Mouse (Mus musculus) left cerebral cortex, adult 18-20 months (tissue): ENCODE measurements around the gene Fbxl16. TPM values are rescaled to one million over a fixed set of nuclear protein-coding genes. Genes with fewer than 3 reads are reported as not detected.

Source experiments
- DNase-seq, 2 experiments: peaks; one replicate each; pipeline ENCODE4 v3.0.0; 2021 to 2022; ENCODE audit warnings: low spot score in 2 of 2, mixed read lengths in 1 of 2
- total RNA-seq, 2 experiments: library from RNA; stranded (reverse); gene quantifications; 2 replicates each; pipeline ENCODE4 v1.2.3; 2021

The Fbxl16 gene
- total RNA-seq, 2 experiments from 2014 or later, result 588 to 680 TPM

- DNase-seq, result no peak
Observed at GRCm38 (mm10) chr17:25839455-25840235, 30.8 kb downstream of the Fbxl16 start.

GRCm38 (mm10) chr17:25840519-25840918 lies 31.6 kb downstream of the Fbxl16 start:
- DNase-seq, result no peak

- no peak for DNase-seq
Observed at GRCm38 (mm10) chr17:25841117-25841880, 32.4 kb downstream of the Fbxl16 start, which contains the start of gene Gm20683. TSS of gene Gm20683 (minus strand) at chr17:25841763.

GRCm38 (mm10) chr17:25842509-25842908 lies 33.6 kb downstream of the Fbxl16 start:
- DNase-seq, result no peak

DNA sequence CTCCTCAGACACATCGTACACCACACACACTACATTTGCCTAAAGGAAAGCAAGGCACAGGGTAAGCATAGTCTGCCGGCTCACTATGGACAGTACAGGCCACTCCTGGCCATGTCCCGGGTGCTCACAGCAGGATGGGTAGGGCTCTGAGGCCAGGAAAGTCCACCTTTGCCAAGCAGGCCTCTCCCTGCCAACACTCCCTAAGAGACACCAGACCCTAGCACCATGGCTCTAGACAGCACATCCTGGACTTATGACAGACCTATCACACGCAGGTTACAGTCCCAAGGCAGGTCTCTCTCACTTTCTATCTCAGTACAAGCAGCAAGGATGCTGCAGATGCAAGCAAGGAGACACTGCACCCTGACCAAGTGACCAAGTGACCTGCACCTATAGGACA lies 34.2 kb downstream of the Fbxl16 start:
- DNase-seq, result no peak

DNA sequence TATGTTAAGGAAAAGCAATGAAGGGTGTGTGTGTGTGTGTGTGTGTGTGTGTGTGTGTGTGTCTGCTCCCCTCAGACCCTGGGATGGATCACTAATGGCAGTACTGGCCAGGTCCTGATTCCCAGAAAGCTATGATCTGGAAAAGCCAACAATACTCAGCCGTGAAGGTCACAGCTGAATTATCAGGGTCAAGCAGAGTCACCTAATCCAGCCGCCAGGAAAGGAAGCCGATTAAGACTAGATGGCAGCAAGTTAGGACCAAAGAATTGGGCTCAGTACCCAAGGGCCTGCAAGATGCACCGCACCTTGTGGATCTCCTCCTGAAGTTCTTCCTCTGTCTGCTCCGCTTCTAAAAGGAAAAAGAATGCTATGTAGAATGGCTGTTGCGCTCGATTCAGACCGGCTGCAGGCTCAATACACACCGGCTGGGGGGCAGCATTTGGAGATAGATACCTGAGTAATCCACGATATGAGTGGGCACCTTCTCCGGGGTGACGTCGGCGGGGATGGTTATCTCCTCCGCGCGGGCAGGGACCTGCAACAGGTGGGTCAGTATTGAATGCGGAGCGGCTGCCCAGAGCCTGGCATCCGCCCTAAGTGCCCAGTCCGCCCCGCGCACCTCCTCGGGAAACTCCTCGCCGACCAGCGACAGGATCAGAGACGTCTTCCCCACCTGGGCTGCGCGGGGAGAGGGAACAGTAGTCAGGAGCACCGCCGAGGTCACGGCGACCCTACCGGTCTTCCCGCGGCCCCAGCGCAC lies 34.9 kb downstream of the Fbxl16 start:
- DNase-seq, result peak; percentile 25 to 44

DNA sequence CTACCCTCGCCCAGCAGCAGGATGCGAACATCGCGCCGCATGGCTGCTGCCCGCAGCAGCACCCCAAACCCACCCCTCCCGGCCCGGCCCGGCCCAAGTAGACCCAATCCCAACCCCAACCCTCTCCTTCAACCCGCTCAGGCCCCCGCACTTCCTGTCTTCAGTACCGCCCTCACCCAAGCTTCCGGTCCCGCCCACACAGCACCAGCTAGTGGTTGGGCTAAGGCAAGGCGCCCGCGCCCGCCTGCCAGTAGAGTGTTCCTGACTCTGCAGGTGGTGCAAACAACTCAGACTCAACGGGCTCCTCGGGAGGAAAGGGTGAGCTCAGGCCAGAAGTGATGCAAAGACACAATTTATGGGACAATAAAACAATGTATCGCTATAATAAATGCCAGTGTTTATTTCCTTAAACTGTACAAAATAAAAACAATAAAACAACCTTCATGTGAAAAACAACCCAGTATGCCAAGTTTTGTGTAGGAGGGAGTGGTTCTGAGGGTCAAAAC lies 35.6 kb downstream of the Fbxl16 start, which contains the start of gene Rhot2:
Rhot2 (minus strand) TSS at position 456 of the 506 bp plus-strand sequence.
- DNase-seq, result peak; percentile 96

GRCm38 (mm10) chr17:25860229-25860628 lies 51.3 kb downstream of the Fbxl16 start:
- DNase-seq, result no peak

DNA sequence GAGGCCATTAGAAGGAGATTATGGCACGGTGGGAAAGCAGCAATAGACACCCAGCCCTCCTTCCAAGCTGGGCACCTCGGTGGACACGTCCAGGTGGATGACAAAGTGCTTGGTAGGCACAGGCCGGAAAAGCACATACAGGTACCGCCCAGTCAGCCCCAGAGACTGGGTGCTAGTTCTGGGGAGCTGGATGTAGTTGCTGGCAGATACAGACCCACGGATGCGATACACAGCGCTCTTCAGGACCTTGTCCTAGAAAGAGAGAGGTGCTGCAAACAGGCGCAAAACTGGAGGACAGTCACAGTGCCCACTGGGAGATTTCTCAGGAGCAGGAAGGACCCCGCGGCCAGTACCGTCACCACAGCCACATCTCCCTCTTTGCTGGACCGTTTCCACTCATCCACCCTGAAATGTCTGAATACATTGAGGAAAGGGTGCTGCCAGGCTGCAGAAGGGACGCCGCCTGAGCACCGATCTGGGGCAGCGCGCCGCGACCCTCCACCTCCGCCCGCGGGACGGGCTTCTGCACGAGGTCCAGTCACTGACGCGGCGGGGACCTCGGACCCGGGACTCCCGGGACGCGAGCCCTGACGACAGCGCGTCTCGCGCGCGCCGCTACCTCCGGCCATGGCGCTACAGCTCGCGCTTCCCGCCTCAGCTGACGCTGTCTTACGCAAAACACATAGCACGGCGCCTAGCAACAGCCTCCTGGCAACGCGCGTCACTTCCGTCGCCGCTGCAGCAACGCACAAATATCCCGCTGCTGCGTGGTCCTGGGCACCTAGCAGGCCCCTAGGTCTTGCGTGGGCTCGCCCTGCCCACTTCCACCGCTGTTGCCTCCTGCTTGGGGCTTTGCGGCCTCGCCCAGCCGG lies 52.2 kb downstream of the Fbxl16 start, which contains the start of gene Wdr90:
Wdr90 (minus strand) TSS at position 670 of the 872 bp plus-strand sequence.
- DNase-seq, result peak; percentile 94 to 95

DNA sequence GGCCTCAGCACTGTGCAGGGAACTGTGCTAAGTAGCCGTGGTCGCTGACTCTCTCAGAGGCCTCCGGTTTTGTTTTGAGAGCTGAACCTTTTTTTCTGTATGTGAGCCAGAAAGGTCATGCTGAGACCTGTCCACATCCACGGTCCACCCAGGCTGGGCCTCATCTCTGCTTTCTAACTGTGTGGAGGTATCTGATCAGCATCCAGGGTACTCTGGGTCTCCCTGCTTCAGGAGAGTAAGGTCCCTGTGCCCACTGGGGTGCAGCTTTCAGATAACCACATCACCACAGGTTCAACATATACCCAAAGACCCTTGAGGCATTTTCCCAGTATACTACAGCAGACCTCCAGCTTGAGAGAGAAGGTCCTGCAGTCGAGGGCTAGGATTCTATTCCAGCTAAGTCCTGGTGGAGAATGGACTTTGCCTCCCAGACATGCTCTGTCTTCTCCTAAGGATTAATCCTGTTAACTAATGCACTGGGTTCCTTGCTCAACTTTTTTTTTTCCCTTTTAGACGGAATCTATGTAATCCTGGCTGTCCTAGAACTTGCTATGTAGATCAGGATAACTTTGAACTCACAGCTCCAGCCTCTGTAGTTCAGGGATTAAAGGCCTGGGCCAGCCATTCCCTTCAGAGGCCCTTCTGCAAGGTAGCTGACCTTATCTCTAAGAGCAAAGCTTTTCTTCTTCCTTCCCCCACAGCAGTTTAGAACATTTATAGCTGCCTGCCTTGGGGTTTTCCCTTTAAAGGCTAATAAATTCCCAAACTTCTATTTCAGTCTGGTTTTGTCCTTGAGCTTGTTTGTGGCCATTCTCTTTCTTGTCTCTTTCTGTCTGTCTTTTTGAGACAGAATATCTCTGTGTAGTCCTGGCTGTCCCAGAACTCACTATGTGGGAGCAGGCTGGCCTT lies 53.1 kb downstream of the Fbxl16 start:
- no peak for DNase-seq

DNA sequence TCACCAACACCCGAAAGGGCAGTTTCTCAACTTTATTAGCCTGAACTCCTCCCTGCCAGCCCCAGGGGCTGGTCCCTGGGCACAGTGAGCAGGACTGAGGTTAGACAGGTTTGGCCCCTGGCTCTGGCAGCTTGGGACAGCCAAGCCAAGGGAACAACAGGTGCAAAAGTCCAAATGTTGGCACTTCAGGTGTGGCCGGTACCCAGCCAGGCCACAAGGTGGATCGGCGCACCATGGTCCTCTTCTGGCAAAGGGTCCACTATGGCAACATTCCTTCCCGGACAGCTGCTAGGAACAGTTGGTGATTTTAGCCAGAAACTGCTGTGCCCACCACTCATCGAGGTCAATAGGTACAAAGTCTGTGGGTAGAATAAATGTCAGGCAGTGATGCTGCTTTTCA lies 54.8 kb downstream of the Fbxl16 start:
- no peak for DNase-seq

GRCm38 (mm10) chr17:25864311-25864710 lies 55.4 kb downstream of the Fbxl16 start:
- no peak for DNase-seq

DNA sequence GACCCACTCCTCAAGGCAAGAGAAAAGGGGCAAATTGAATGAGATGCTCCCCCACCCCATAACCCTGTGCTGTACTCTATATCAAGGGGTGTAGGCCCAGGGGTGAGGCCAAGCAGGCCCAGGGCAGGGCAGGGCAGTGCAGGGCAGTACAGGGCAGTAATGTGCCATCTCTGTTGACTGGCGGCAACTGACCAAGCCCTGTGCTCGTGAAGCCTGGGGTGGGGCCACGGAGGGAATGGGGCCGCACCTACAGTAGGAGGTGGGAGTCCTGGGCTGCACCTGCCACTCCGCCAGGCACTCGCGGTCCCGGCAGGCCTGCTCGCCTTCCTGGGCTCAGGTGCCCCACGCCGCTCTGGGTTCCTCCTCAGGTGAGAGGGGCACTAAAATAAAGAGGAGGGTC lies 56.4 kb downstream of the Fbxl16 start:
- DNase-seq, result no peak

DNA sequence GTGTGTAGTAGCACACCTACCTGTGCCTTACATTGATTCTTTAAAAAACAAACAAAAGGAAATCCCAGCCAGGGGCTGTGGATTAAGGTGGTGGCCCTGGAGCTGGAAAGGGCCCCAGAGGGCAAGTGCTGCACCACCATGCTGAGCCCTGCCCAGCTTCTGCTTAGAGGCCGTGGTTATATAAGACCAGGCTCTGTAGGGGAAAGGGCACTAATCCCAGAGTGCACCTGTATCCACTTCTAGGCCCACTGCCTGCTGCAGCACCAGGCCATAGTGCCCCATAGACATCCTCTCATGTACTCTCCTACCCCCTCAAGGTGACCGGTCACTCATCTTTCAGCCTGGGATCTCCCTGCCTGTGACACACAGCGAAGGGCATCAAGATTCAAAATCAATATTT lies 57.3 kb downstream of the Fbxl16 start:
- no peak for DNase-seq

DNA sequence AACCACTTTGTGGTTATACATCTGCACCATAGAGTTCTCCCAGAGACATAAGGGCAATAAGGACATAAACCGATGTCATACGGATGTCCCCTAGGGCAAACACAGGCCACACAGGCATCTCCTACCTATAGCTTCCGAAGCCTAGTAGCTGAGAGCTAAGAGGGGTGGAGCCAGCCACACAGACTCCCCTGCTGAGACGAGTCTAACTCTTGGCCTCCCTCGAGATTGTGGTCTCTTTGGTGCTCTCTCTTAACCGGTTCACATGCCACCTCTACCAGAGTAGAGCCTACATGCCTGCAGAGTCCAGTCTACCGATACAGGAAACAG lies 58.6 kb downstream of the Fbxl16 start:
- no peak for DNase-seq

DNA sequence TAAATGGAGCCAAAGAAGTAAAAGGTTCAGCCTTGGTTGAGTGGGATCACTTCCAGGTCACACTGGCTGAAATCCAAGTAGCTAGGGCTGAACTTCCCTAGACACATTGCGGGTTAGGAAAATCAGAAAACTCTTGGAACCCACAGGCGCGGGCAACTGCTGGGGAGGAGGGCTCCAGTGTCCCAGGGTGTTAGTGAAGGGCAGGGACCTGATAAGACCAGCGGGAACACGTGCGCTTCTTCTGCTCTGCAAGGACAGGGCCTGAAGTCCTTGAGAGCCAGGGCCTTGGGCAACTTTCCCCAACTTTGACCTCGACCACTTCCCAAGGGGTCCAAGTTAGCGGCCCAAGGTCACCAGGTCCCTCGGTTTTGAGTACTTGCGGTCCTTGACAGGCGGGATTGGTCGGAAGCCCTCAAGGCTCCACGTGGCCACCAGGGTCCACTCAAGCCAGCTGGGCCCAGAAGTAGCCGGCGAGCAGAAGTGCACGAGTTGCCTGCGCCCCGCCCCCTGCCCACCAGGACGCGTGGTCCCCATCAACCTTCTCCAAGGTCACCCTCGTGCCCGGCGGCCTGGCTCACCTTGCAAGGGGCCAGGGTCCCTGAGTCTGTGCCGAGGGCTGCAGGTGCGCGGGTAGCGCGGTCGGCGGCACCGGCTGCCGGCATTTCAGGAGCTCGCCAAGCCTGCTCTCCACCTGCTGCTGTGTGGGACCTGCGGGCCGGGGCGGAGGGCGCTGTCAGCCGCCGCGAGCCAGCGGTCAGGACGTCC lies 59.1 kb downstream of the Fbxl16 start:
- DNase-seq, result no peak

GRCm38 (mm10) chr17:25868601-25869191 lies 59.8 kb downstream of the Fbxl16 start, which contains the start of gene Mcrip2:
TSS of gene Mcrip2 (minus strand) at chr17:25868764.
- DNase-seq, result peak; percentile 76 to 79

- no peak for DNase-seq
Observed at GRCm38 (mm10) chr17:25869498-25869897, 60.6 kb downstream of the Fbxl16 start.
